Mouse (Mus musculus) testis, adult 2 months (tissue): ENCODE results near the gene Ctdsp1.

Experiments used
- CTCF ChIP-seq: fragments of 200-500 bp; IDR thresholded peaks from 2 replicates; pipeline ENCODE4 v1.5.1; 2012; ENCODE audit warnings: low read depth, mild to moderate bottlenecking, inconsistent platforms, low read length, moderate library complexity; ENCODE audit not compliant: control insufficient read depth, insufficient read depth, insufficient replicate concordance
- POLR2A ChIP-seq: fragments of 200-500 bp; IDR thresholded peaks from 2 replicates; pipeline ENCODE4 v1.6.1; 2012; ENCODE audit warnings: low read depth, mild to moderate bottlenecking, inconsistent platforms, low read length, moderate library complexity; ENCODE audit not compliant: control insufficient read depth

GRCm38 (mm10) chr1:74439166-74439876 lies 48.0 kb downstream of the Ctdsp1 start:
- no peak for TF ChIP-seq POLR2A
- TF ChIP-seq CTCF, result no peak
